Mouse (Mus musculus) intestine, embryonic 16.5 days (tissue): Measurements from ENCODE around the gene Immp2l. TPM values are rescaled to one million over a fixed set of nuclear protein-coding genes. Genes with fewer than 3 reads are reported as not detected.

Source experiments
- ATAC-seq: fragments of 200-750 bp; cut with Nextera tagmentation; 2 replicates; pipeline ENCODE4 v1.8.0; 2017; ENCODE audit warnings: moderate TSS enrichment, moderate library complexity
- H3K27ac ChIP-seq: fragments of 300-500 bp; sonication (generic); 2 replicates; pipeline ENCODE4 v1.5.1; 2014; ENCODE audit warnings: mild to moderate bottlenecking, low read length
- H3K27me3 ChIP-seq: fragments of 300-500 bp; sonication (generic); replicated peaks from 2 replicates; pipeline ENCODE4 v1.6.1; 2014; ENCODE audit warnings: low read length, control low read depth, mixed read lengths; ENCODE audit not compliant: control insufficient read depth, insufficient read depth
- H3K36me3 ChIP-seq: fragments of 300-500 bp; sonication (generic); 2 replicates; pipeline ENCODE4 v1.6.1; 2014; ENCODE audit warnings: low read length, control low read depth; ENCODE audit not compliant: control insufficient read depth, insufficient read depth
- H3K4me1 ChIP-seq: fragments of 300-500 bp; sonication (generic); 2 replicates; pipeline ENCODE4 v1.6.1; 2014; ENCODE audit warnings: low read length, control low read depth, mixed read lengths; ENCODE audit not compliant: control insufficient read depth, insufficient read depth
- H3K4me2 ChIP-seq: fragments of 300-500 bp; sonication (generic); 2 replicates; pipeline ENCODE4 v1.6.1; 2014; ENCODE audit warnings: low read depth, low read length, control low read depth
- H3K4me3 ChIP-seq: fragments of 300-500 bp; sonication (generic); 2 replicates; pipeline ENCODE4 v1.5.1; 2014; ENCODE audit warnings: mild to moderate bottlenecking, low read length
- H3K9ac ChIP-seq: fragments of 300-500 bp; sonication (generic); 2 replicates; pipeline ENCODE4 v1.6.1; 2014; ENCODE audit warnings: low read depth, low read length
- H3K9me3 ChIP-seq: fragments of 300-500 bp; sonication (generic); 2 replicates; pipeline ENCODE4 v1.6.1; 2016; ENCODE audit warnings: low read length, control low read depth; ENCODE audit not compliant: control insufficient read depth
- WGBS: fragments of 180-500 bp; shearing (Covaris S2); extraction: QIAGEN DNeasy Blood & Tissue Kit; methylation state at CpG from one replicate; pipeline ENCODE4 v1.1.7; 2014; 5-methylcytosine and 5-hydroxymethylcytosine counted together
- polyA plus RNA-seq: library from polyadenylated mRNA; unstranded; fragments of >200 nt; fragmentation: Nextera tagmentation; extraction: Ambion mirVana; gene quantifications from 2 replicates; pipeline ENCODE4 v1.2.1, GENCODE M21; 2015

Gene Immp2l
- polyA plus RNA-seq, 1 experiment from 2014 or later, result 36.8 TPM

DNA sequence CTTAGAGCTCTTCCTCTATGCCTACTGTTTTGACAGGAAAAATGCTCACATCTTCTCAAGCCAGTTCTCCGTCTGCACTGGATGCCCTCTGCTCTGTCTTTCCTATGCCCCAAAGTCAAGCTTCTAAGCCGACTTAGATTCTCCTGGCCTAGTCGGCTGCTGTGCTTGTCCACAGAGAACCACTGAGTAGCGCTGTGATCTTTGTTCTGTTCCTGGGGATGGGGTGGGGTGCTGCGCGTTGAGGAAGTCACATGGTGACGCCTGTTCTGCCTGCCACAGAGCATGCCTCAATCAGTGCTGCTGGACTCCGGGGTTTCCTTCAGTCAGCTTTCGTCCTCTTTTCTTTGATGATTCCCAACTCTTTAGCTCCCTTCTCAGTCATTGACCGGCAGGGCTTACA lies 470.7 kb downstream of the Immp2l start:
- Histone ChIP-seq H3K9ac (no peak overlapping the region), H3K27me3 (no peaks in the 10 kb centered on the region), H3K4me1 (no peaks in the 10 kb centered on the region), H3K27ac (no peak overlapping the region), H3K4me3 (no peak overlapping the region), H3K36me3 (no peaks in the 10 kb centered on the region), H3K4me2 (no peak overlapping the region), H3K9me3 (no peaks in the 10 kb centered on the region)
- 54% methylated on average over 10 of the region's 10 CpGs for WGBS
- ATAC-seq, result no peak

DNA sequence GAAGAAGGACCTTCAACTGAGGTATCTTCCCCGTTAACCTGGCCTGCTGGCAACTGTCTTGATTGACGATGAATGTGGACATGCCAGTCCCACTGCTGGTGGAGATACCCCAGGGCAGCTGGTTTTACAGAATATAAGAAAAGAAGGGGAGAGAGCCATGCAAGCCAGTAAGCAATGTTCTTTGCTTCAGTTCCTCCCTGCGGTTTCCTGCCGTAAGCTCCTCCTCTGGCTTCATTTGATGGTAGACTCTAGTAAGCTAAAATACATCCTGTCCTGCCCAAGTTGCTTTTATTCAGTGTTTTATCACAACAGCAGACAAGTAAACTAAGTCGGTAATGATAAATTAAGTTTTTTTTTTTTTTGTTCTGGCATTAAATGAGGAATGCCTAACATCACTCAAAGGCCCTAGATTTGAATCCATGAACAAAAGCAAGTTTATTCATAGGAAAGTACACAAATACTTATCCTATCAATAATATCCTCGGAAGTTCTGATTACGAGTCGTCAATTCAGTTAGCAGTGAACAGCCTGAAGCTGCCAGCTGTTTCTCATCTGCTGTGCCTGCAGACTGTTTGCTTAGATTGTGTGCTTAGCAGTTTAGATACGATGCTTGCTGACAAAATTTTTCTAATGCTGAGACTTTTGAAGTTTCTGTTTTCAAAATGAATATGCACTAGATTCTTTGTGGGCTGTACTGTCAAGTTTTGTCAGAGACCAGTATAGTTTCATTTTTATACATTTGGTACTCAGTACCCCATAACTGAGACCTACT lies 476.3 kb downstream of the Immp2l start:
- Histone ChIP-seq H3K9ac (no peak overlapping the region), H3K4me1 (no peaks in the 10 kb centered on the region), H3K27me3 (no peaks in the 10 kb centered on the region), H3K4me2 (no peak overlapping the region), H3K27ac (no peak overlapping the region), H3K9me3 (no peaks in the 10 kb centered on the region), H3K4me3 (no peak overlapping the region), H3K36me3 (no peaks in the 10 kb centered on the region)
- 49% methylated on average over 9 of the region's 9 CpGs for WGBS
- no peak for ATAC-seq

DNA sequence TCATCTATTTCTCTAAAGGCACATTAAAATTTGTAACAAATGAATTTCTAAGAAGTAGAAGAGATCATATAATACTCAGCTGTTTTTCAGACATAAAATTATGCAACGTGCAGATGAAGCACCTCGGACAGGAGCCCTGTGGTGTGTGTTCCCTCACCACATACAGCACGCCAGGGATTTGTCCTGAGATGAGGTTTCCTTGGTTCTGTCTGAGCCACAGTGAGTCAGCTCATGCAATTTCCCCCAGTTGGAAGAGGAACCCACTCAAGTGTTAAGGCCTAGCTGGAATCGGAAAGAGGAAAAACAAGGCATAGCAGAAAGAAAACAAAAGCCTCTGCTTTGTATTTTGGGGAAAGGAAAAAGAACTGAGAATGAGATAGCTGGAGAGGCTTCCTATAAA lies 484.7 kb downstream of the Immp2l start:
- H3K36me3 ChIP-seq, result no peaks in the 10 kb centered on the region
- H3K9ac ChIP-seq, result no peak overlapping the region
- no peaks in the 10 kb centered on the region for H3K27me3 ChIP-seq
- no peak overlapping the region for H3K27ac ChIP-seq
- ATAC-seq, result no peak
- WGBS, result 93% methylated on average over 4 of the region's 4 CpGs
- H3K4me3 ChIP-seq, result no peak overlapping the region
- H3K9me3 ChIP-seq, result no peaks in the 10 kb centered on the region
- H3K4me2 ChIP-seq, result no peak overlapping the region
- H3K4me1 ChIP-seq, result no peaks in the 10 kb centered on the region

DNA sequence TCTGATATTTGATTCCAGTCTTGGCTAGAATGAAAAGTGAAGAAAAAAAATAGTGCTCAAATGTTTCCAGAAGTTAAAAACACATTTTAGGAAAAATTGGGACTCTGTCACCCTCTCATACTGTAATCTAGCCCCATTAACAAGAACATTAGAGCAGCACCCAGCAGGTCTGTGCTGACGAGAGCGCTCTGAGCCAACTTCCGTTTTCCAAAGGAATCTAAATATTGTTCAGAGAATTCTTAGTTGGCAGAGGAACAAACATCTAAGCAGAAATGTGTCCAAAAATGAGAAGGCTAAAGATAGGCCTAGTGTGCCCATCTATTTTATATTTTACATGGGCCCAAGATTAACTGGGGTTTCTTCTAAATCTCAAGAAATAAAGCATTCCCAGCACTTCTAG lies 486.7 kb downstream of the Immp2l start:
- H3K27me3 ChIP-seq, result no peaks in the 10 kb centered on the region
- 80% methylated on average over 3 of the region's 3 CpGs for WGBS
- H3K9me3 ChIP-seq, result no peaks in the 10 kb centered on the region
- no peak overlapping the region for H3K4me3 ChIP-seq
- no peaks in the 10 kb centered on the region for H3K36me3 ChIP-seq
- no peak overlapping the region for H3K4me2 ChIP-seq
- H3K9ac ChIP-seq, result no peak overlapping the region
- ATAC-seq, result no peak
- H3K4me1 ChIP-seq, result no peaks in the 10 kb centered on the region
- no peak overlapping the region for H3K27ac ChIP-seq

DNA sequence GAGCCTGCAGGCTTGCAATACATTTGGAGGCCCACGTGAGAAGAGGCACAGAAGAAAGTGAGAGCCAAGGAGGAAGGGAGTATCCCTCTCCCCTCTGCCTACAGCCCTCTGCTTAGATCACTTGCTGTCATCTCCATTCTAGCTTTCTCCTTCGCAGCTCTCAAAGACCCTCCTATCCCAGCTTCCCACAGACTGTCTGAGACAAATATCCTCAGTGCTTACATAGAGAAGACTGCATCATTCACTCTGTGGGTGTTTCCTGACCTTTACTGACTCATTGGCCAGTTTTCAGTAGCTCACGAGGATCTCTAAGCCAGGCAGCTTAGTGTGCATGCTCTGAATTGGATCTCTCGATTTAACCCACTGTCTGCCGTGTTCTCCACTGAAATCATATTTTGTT lies 495.0 kb downstream of the Immp2l start:
- no peak overlapping the region for H3K4me3 ChIP-seq
- H3K4me2 ChIP-seq, result no peak overlapping the region

GRCm38 (mm10) chr12:41520326-41520725 lies 496.4 kb downstream of the Immp2l start:
- Histone ChIP-seq H3K4me1 (no peaks in the 10 kb centered on the region), H3K9me3 (no peaks in the 10 kb centered on the region), H3K9ac (no peak overlapping the region), H3K36me3 (no peaks in the 10 kb centered on the region), H3K4me3 (no peak overlapping the region), H3K27me3 (no peaks in the 10 kb centered on the region), H3K27ac (no peak overlapping the region), H3K4me2 (no peak overlapping the region)
- WGBS, result 52% methylated on average over 2 of the region's 2 CpGs
- ATAC-seq, result no peak

More for the DNA sequence above, 495.0 kb downstream of the Immp2l start:
- Histone ChIP-seq H3K9me3 (no peaks in the 10 kb centered on the region), H3K27me3 (no peaks in the 10 kb centered on the region), H3K36me3 (no peaks in the 10 kb centered on the region), H3K4me1 (no peaks in the 10 kb centered on the region), H3K27ac (no peak overlapping the region), H3K9ac (no peak overlapping the region)
- WGBS, result 52% methylated on average over 5 of the region's 5 CpGs
- ATAC-seq, result no peak

GRCm38 (mm10) chr12:41521671-41522070 lies 497.8 kb downstream of the Immp2l start:
- Histone ChIP-seq H3K9me3 (no peaks in the 10 kb centered on the region), H3K27ac (no peak overlapping the region), H3K9ac (no peak overlapping the region), H3K36me3 (no peaks in the 10 kb centered on the region), H3K27me3 (no peaks in the 10 kb centered on the region), H3K4me1 (no peaks in the 10 kb centered on the region), H3K4me3 (no peak overlapping the region), H3K4me2 (no peak overlapping the region)
- WGBS, result 80% methylated on average over 2 of the region's 2 CpGs
- no peak for ATAC-seq

- no peaks in the 10 kb centered on the region for H3K4me1 ChIP-seq
- no peak overlapping the region for H3K4me3 ChIP-seq
- no peak overlapping the region for H3K4me2 ChIP-seq
- H3K27ac ChIP-seq, result no peak overlapping the region
- WGBS, result 65% methylated on average over 2 of the region's 2 CpGs
- H3K27me3 ChIP-seq, result no peaks in the 10 kb centered on the region
- ATAC-seq, result no peak
- H3K9me3 ChIP-seq, result no peaks in the 10 kb centered on the region
- H3K9ac ChIP-seq, result no peak overlapping the region
- H3K36me3 ChIP-seq, result no peaks in the 10 kb centered on the region
These were observed 502.8 kb downstream of the Immp2l start for GRCm38 (mm10) chr12:41526688-41527087.

GRCm38 (mm10) chr12:41528410-41528809 lies 504.5 kb downstream of the Immp2l start:
- Histone ChIP-seq H3K4me1 (no peaks in the 10 kb centered on the region), H3K36me3 (no peaks in the 10 kb centered on the region)
- 72% methylated on average over 4 of the region's 4 CpGs for WGBS

GRCm38 (mm10) chr12:41539989-41540388 lies 516.1 kb downstream of the Immp2l start:
- Histone ChIP-seq H3K4me1 (no peaks in the 10 kb centered on the region), H3K27me3 (no peaks in the 10 kb centered on the region), H3K27ac (no peak overlapping the region), H3K9me3 (no peaks in the 10 kb centered on the region), H3K4me3 (no peak overlapping the region), H3K9ac (no peak overlapping the region), H3K4me2 (no peak overlapping the region), H3K36me3 (no peaks in the 10 kb centered on the region)
- ATAC-seq, result no peak
- WGBS, result 90% methylated on average over 5 of the region's 5 CpGs

More at GRCm38 (mm10) chr12:41528410-41528809, 504.5 kb downstream of the Immp2l start:
- H3K4me3 ChIP-seq, result no peak overlapping the region
- no peaks in the 10 kb centered on the region for H3K9me3 ChIP-seq
- H3K27me3 ChIP-seq, result no peaks in the 10 kb centered on the region
- H3K4me2 ChIP-seq, result no peak overlapping the region
- H3K9ac ChIP-seq, result no peak overlapping the region
- H3K27ac ChIP-seq, result no peak overlapping the region
- no peak for ATAC-seq
